Mouse (Mus musculus): ENCODE data around the gene Fgfrl1. TPM values are rescaled to one million over a fixed set of nuclear protein-coding genes. Genes with fewer than 3 reads are reported as not detected.

Fgfrl1 gene
- total RNA-seq, 1 experiment from 2014 or later: 5.0 TPM

- peak in 1 of 2 experiments; percentile 13; a peak in 2 of 4 replicates for ATAC-seq (replicated peaks in 1 of 2; ENCODE audit: insufficient read depth in 1 of 2, low FRiP score in 2 of 2, low TSS enrichment in 1 of 2, low read depth in 1 of 2, poor library complexity in 2 of 2, severe bottlenecking in 2 of 2)
Measured at GRCm38 (mm10) chr5:108659698-108660631, 32.2 kb upstream of the Fgfrl1 start, which contains the start of gene Idua. Gene Idua (plus strand): TSS chr5:108660331.

DNA sequence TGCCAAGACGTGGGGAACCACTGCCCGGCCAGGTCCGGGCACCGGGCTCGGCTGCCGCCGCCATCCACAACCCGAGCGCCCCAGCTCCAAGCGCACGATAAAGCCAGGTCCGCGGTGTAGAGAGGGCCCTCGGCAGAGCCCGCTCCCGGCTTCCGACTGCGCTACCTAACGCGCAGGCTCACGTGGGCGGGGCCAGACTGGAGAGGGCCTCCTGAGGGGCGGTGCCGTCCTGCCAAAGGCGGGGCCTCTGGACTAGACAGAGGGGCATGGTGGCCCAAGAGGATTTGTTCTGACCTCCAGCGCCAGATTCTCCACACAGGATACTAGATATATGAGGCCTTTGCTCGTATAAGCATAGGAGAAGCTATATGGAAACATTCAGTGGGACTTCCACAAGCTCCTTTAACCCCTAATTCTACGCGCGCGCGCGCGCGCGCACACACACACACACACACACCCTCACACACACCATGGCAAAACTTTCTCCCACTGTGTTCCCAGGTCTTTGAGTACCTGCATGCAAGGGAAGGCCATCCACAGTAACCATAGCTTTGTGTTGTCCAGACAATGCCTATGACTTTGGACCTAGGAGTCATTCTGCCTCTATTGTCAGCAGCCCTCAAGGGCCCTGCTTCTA, 31.4 kb upstream of the Fgfrl1 start:
- peak; percentile 94 to 98 for ATAC-seq (replicated peaks in 1 of 2; ENCODE audit: insufficient read depth in 1 of 2, low FRiP score in 2 of 2, low TSS enrichment in 1 of 2, low read depth in 1 of 2, poor library complexity in 2 of 2, severe bottlenecking in 2 of 2)

DNA sequence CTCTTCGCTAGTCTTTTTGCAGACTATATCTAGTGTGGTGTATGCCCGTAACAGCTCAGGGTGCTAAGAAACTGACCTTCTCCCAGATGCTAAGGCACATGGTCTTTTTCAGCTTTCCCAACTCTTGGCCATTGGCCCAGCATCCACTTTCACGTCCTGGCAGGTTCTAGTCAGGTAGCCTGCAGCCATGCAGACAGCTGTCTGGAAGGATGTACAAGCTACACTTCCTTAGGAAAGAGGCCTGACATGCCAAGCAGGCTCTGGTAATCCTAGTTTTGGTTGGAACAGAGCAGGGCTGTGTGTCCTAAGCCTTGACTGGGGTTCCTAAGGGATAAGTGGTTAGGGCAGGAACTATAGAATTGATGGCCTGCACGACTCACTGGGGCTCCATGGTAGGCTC, 29.4 kb upstream of the Fgfrl1 start:
- ATAC-seq (replicated peaks in 1 of 2; ENCODE audit: insufficient read depth in 1 of 2, low FRiP score in 2 of 2, low TSS enrichment in 1 of 2, low read depth in 1 of 2, poor library complexity in 2 of 2, severe bottlenecking in 2 of 2): no peak

DNA sequence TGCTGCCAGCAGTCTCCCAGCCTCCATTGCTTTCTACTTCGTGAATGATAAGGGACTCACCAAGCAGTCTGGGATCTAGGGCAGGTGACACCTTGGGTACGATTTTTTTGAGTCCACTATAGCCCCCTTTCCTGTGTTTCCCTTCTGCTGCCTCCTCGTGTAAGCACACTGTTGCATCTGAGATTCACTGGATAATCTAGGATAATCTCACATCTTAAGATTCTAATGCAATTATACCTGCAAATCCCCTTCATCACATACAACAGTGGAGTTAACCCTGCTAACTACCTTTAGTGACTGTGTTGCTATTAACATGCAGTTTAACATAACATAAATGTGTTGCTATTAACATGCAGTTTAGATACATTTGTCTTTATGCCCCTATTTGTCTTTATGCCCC, 27.1 kb upstream of the Fgfrl1 start:
- ATAC-seq (replicated peaks in 1 of 2; ENCODE audit: insufficient read depth in 1 of 2, low FRiP score in 2 of 2, low TSS enrichment in 1 of 2, low read depth in 1 of 2, poor library complexity in 2 of 2, severe bottlenecking in 2 of 2): no peak

- ATAC-seq (replicated peaks in 1 of 2; ENCODE audit: insufficient read depth in 1 of 2, low FRiP score in 2 of 2, low TSS enrichment in 1 of 2, low read depth in 1 of 2, poor library complexity in 2 of 2, severe bottlenecking in 2 of 2): no peak
Measured at GRCm38 (mm10) chr5:108667370-108667769, 24.8 kb upstream of the Fgfrl1 start.

- 0 out of 4 replicates have a peak, but pooled peaks of 1 of the 2 experiments have one; percentile 3 for ATAC-seq (replicated peaks in 1 of 2; ENCODE audit: insufficient read depth in 1 of 2, low FRiP score in 2 of 2, low TSS enrichment in 1 of 2, low read depth in 1 of 2, poor library complexity in 2 of 2, severe bottlenecking in 2 of 2)
Measured at GRCm38 (mm10) chr5:108668387-108668932, 23.7 kb upstream of the Fgfrl1 start.

DNA sequence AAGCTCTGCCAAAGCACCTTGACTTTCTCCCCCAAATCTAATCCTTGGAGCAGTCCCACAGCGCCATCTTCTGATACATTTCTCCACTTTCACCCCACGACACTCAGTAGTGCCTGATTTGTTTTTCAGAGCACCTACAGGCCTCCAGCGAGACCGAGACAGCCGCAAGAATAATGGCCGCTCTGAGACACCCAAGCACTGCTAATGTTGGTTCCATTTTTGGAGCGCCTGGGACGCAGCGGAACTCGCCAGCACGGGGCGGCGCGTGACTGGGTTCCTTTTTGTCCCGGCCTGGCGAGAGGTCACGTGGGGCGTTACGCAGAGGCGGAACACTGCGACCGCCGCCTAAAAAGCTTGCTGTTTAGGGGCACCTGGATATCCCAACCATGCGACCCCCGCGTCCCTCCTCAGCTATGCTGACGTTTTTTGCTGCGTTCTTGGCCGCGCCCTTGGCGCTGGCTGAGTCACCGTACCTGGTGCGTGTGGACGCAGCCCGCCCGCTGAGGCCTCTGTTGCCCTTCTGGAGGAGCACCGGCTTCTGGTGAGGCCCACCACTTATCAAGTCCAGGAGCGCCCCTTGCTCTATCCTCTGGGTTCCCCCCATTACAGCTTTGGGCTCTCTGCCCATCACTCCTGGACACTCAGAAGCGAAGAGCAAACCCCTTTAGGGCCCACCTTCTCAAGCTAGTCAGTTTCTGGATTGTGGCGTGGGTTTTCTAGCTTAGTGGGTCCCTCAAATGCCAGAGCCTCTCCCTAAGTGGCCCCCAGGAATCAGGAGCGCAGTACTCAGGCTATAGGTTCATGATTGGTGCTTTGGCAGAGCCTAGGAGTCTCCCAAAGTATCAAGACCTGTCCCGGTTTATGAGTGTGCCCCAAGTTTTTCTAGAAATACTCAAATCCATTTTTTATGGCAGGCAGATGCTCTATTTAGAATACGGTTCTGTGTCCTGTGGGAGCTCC, 22.9 kb upstream of the Fgfrl1 start, which contains the start of gene Dgkq:
Gene Dgkq, minus strand, starts transcription at position 696 of the 960 bp plus-strand sequence.
- ATAC-seq (replicated peaks in 1 of 2; ENCODE audit: insufficient read depth in 1 of 2, low FRiP score in 2 of 2, low TSS enrichment in 1 of 2, low read depth in 1 of 2, poor library complexity in 2 of 2, severe bottlenecking in 2 of 2): peak; percentile 84 to 85

GRCm38 (mm10) chr5:108669986-108670385, 22.2 kb upstream of the Fgfrl1 start:
- no peak for ATAC-seq (replicated peaks in 1 of 2; ENCODE audit: insufficient read depth in 1 of 2, low FRiP score in 2 of 2, low TSS enrichment in 1 of 2, low read depth in 1 of 2, poor library complexity in 2 of 2, severe bottlenecking in 2 of 2)

GRCm38 (mm10) chr5:108670785-108671184, 21.4 kb upstream of the Fgfrl1 start:
- ATAC-seq (replicated peaks in 1 of 2; ENCODE audit: insufficient read depth in 1 of 2, low FRiP score in 2 of 2, low TSS enrichment in 1 of 2, low read depth in 1 of 2, poor library complexity in 2 of 2, severe bottlenecking in 2 of 2): no peak; a peak in 1 of 4 replicates

DNA sequence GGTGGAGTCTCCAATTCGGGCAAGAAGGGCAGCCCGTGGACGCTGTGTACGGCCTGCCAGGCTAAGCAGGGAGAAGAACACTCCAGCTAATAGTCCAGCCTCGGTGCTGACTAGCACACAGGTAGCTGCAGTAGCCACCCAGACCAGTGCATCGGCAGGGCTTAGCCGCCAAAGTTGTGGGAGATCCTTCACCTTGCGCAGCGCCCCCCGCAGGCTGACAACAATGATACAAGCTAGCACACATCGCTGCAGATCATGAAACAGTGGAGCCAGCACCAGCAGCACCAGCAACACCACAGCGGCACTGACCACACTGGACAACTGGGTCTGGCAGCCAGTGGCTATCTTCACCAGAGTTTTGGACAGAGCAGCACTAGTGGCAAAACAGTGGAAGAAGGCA, 20.4 kb upstream of the Fgfrl1 start:
- no peak for ATAC-seq (replicated peaks in 1 of 2; ENCODE audit: insufficient read depth in 1 of 2, low FRiP score in 2 of 2, low TSS enrichment in 1 of 2, low read depth in 1 of 2, poor library complexity in 2 of 2, severe bottlenecking in 2 of 2)

GRCm38 (mm10) chr5:108674624-108675023, 17.6 kb upstream of the Fgfrl1 start:
- ATAC-seq (replicated peaks in 1 of 2; ENCODE audit: insufficient read depth in 1 of 2, low FRiP score in 2 of 2, low TSS enrichment in 1 of 2, low read depth in 1 of 2, poor library complexity in 2 of 2, severe bottlenecking in 2 of 2): no peak

DNA sequence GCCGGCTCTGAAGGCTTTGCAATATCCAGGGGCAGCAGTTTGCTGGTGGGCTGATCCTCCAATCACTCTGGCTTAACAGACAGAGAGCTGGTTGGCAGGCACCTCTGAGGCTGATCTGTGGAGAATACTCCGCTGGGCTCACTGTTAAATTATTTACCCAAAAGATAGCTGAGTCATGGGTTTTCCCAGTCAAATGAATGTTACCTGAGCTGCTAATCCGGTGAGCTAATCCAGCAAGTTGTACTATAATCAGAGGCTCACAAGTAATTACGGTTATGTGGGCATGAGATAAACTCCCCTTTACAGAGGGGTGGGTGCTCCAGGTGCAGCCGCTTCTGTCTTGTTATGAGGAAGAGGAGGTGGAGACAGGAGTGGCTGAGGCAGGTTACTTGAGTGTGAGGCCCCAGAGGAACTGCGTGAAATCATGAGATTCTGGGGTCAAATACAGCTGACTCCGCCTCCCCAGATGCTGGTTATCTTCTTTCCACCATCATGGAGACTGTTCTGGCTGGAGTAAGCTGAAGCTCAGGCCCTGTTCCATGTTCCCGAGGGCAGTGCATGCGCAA, 16.8 kb upstream of the Fgfrl1 start, which contains the start of gene Slc26a1:
Gene Slc26a1, minus strand, starts transcription at position 319 of the 566 bp plus-strand sequence.
- no peak; a peak in 1 of 4 replicates for ATAC-seq (replicated peaks in 1 of 2; ENCODE audit: insufficient read depth in 1 of 2, low FRiP score in 2 of 2, low TSS enrichment in 1 of 2, low read depth in 1 of 2, poor library complexity in 2 of 2, severe bottlenecking in 2 of 2)

DNA sequence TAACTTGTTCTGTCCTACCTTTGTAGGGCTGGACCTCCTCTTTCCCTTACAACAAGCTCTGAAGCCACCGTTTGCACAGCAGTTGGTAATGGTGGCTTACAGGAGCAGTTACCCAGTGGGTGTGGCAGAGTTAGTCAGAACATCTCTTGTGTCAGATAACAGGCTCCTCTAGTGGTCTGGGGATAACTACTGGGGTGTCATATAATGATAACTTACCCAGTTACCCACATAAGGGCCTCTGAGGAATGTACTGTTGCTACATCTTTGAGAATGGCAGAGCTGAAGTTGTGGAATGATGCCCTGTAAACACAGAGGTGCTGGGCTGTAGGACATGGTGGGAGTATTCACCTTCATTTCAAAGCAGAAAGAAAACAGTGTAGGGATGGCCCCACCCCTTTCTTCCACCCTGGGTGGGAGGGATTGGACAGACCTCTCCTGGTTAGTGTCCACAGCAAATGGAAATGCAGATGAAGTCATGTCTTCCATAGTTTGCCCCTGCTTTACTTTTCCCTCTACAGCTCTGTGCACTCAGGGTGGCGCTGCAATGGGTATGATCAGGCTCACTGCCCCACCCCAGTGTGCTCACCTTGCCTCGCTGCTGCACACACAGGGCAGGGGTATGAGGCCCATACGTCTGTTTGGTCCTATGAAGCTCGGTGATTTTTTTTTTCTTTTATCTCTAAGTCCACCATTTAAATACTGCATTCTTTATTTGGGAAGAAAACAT, 15.2 kb upstream of the Fgfrl1 start:
- ATAC-seq (replicated peaks in 1 of 2; ENCODE audit: insufficient read depth in 1 of 2, low FRiP score in 2 of 2, low TSS enrichment in 1 of 2, low read depth in 1 of 2, poor library complexity in 2 of 2, severe bottlenecking in 2 of 2): no peak

- no peak for ATAC-seq (replicated peaks in 1 of 2; ENCODE audit: insufficient read depth in 1 of 2, low FRiP score in 2 of 2, low TSS enrichment in 1 of 2, low read depth in 1 of 2, poor library complexity in 2 of 2, severe bottlenecking in 2 of 2)
Measured at GRCm38 (mm10) chr5:108677605-108678295, 14.4 kb upstream of the Fgfrl1 start.

DNA sequence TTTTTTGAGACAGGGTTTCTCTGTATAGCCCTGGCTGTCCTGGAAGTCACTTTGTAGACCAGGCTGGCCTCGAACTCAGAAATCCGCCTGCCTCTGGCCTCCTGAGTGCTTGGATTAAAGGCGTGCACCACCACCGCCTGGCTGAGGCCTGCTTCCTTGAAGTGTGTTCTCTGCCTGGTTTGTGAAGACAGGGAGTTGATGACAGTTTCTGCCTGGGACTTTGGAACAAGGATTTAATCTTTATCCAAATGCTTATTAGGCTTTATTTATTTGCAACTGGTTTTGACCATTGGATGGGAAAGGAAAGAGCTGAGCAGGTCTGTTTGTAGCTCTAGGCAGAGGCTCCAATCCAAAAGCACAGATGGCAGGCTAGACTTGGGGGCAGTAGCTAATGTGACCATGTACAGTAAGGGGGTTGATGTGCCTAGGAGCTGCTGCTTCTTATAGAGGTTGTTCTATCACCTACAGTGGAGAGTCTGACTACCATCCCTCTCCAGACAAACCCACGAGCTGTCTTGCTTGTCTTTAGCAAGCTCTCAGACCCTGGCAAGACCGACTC, 13.8 kb upstream of the Fgfrl1 start:
- no peak for ATAC-seq (replicated peaks in 1 of 2; ENCODE audit: insufficient read depth in 1 of 2, low FRiP score in 2 of 2, low TSS enrichment in 1 of 2, low read depth in 1 of 2, poor library complexity in 2 of 2, severe bottlenecking in 2 of 2)

Measured in hematopoietic stem cell, adult 5-6 weeks (primary cell).